Mouse (Mus musculus) MEL (cell line): ENCODE measurements around the gene Pold4. TPM values are rescaled to one million over a fixed set of nuclear protein-coding genes. Genes with fewer than 3 reads are reported as not detected.

Experiments used
- DNase-seq: peaks from one replicate; pipeline ENCODE4 v3.0.0; 2011; ENCODE audit warnings: low read depth, low spot score
- H3K27ac ChIP-seq: 2 replicates; pipeline ENCODE4 v1.5.1; 2012; ENCODE audit warnings: low read depth, mild to moderate bottlenecking, control low read depth, low read length, moderate library complexity; ENCODE audit not compliant: control insufficient read depth
- H3K27me3 ChIP-seq, 2 experiments: fragments of 150-350 bp in 1 of 2; sonication (generic) in 1 of 2; 2 replicates each; pipeline ENCODE4 v1.6.1; 2012; ENCODE audit warnings: low read length in 2 of 2, mild to moderate bottlenecking in 2 of 2, improper control_type of control experiment in 1 of 2, moderate library complexity in 1 of 2; ENCODE audit not compliant: insufficient read depth in 2 of 2, control insufficient read depth in 1 of 2
- H3K36me3 ChIP-seq, 2 experiments: 2 replicates each; pipeline ENCODE4 v1.6.1; 2012 to 2014; ENCODE audit warnings: low read length in 2 of 2, improper control_type of control experiment in 1 of 2, inconsistent platforms in 1 of 2, mild to moderate bottlenecking in 1 of 2; ENCODE audit not compliant: insufficient read depth in 2 of 2, control insufficient read depth in 1 of 2
- H3K4me1 ChIP-seq, 2 experiments: fragments of 150-350 bp in 1 of 2; sonication (generic) in 1 of 2; 2 replicates each; pipeline ENCODE4 v1.6.1; 2012; ENCODE audit warnings: low read length in 2 of 2, improper control_type of control experiment in 1 of 2, mild to moderate bottlenecking in 1 of 2; ENCODE audit not compliant: insufficient read depth in 2 of 2, control insufficient read depth in 1 of 2
- H3K4me3 ChIP-seq, 2 experiments: fragments of 150-350 bp in 1 of 2; sonication (generic) in 1 of 2; 2 replicates each; pipeline ENCODE4 v1.5.1; 2012; ENCODE audit warnings: low read depth in 2 of 2, low read length in 2 of 2, mild to moderate bottlenecking in 2 of 2, moderate library complexity in 2 of 2, control low read depth in 1 of 2, improper control_type of control experiment in 1 of 2; ENCODE audit not compliant: control insufficient read depth in 1 of 2, insufficient read depth in 1 of 2
- H3K79me2 ChIP-seq: 2 replicates; pipeline ENCODE4 v1.6.1; 2012; ENCODE audit warnings: mild to moderate bottlenecking, low read length, moderate library complexity; ENCODE audit not compliant: control insufficient read depth, poor library complexity, insufficient read depth
- H3K9ac ChIP-seq: 2 replicates; pipeline ENCODE4 v1.6.1; 2012; ENCODE audit warnings: low read depth, mild to moderate bottlenecking, control low read depth, low read length, moderate library complexity; ENCODE audit not compliant: control insufficient read depth, poor library complexity, severe bottlenecking
- H3K9me3 ChIP-seq: fragments of 150-350 bp; sonication (generic); replicated peaks from 2 replicates; pipeline ENCODE4 v1.6.1; 2012; ENCODE audit warnings: mild to moderate bottlenecking, low read length, improper control_type of control experiment, moderate library complexity; ENCODE audit not compliant: insufficient read depth
- BHLHE40 ChIP-seq: IDR thresholded peaks from 2 replicates; pipeline ENCODE4 v1.6.1; 2012; ENCODE audit warnings: low read depth, mild to moderate bottlenecking, inconsistent platforms, low read length, improper control_type of control experiment, borderline replicate concordance
- CHD1 ChIP-seq: IDR thresholded peaks from 2 replicates; pipeline ENCODE4 v1.6.1; 2012; ENCODE audit warnings: low read depth, mild to moderate bottlenecking, inconsistent platforms, low read length, improper control_type of control experiment
- CHD2 ChIP-seq: IDR thresholded peaks from 2 replicates; pipeline ENCODE4 v1.6.1; 2011; ENCODE audit warnings: low read length, improper control_type of control experiment
- CTCF ChIP-seq, 3 experiments: IDR thresholded peaks in 2 of 3; conservative IDR thresholded peaks in 1 of 3; 2 replicates each; pipeline ENCODE4 v1.5.1; 2011 to 2012; ENCODE audit warnings: low read length in 3 of 3, low read depth in 2 of 3, mild to moderate bottlenecking in 2 of 3, improper control_type of control experiment in 1 of 3, inconsistent platforms in 1 of 3, mixed read lengths in 1 of 3, moderate library complexity in 1 of 3; ENCODE audit not compliant: control insufficient read depth in 1 of 3, insufficient read depth in 1 of 3, poor library complexity in 1 of 3, severe bottlenecking in 1 of 3
- ELF1 ChIP-seq: IDR thresholded peaks from 2 replicates; pipeline ENCODE4 v1.6.1; 2014; ENCODE audit warnings: low read depth, mild to moderate bottlenecking, inconsistent platforms, low read length, improper control_type of control experiment, moderate library complexity
- EP300 ChIP-seq, 2 experiments: IDR thresholded peaks; 2 replicates each; pipeline ENCODE4 v1.6.1; 2011; ENCODE audit warnings: improper control_type of control experiment in 2 of 2, low read length in 2 of 2, low read depth in 1 of 2, mild to moderate bottlenecking in 1 of 2
- ETS1 ChIP-seq: IDR thresholded peaks from 2 replicates; pipeline ENCODE4 v1.6.1; 2012; ENCODE audit warnings: low read depth, mild to moderate bottlenecking, inconsistent platforms, low read length, improper control_type of control experiment, moderate library complexity
- GATA1 ChIP-seq: IDR thresholded peaks from 2 replicates; pipeline ENCODE4 v1.6.1; 2011; ENCODE audit warnings: low read depth, low read length, improper control_type of control experiment
- JUND ChIP-seq: IDR thresholded peaks from 2 replicates; pipeline ENCODE4 v1.6.1; 2011; ENCODE audit warnings: low read depth, mild to moderate bottlenecking, improper control_type of control experiment, low read length
- KAT2A ChIP-seq: conservative IDR thresholded peaks from 2 replicates; pipeline ENCODE4 v1.6.1; 2012; ENCODE audit warnings: low read depth, low read length, improper control_type of control experiment, inconsistent platforms
- MAFK ChIP-seq: IDR thresholded peaks from 2 replicates; pipeline ENCODE4 v1.6.1; 2011; ENCODE audit warnings: low read depth, mild to moderate bottlenecking, low read length, improper control_type of control experiment, borderline replicate concordance
- MAX ChIP-seq: IDR thresholded peaks from 2 replicates; pipeline ENCODE4 v1.6.1; 2011; ENCODE audit warnings: low read length, improper control_type of control experiment
- MAZ ChIP-seq: IDR thresholded peaks from 2 replicates; pipeline ENCODE4 v1.6.1; 2012; ENCODE audit warnings: low read depth, mild to moderate bottlenecking, inconsistent platforms, low read length, improper control_type of control experiment
- MEF2A ChIP-seq: IDR thresholded peaks from 2 replicates; pipeline ENCODE4 v1.6.1; 2014; ENCODE audit warnings: low read depth, mild to moderate bottlenecking, inconsistent platforms, low read length, improper control_type of control experiment; ENCODE audit not compliant: poor library complexity, insufficient replicate concordance, severe bottlenecking; ENCODE audit errors: extremely low read depth
- MXI1 ChIP-seq: IDR thresholded peaks from 2 replicates; pipeline ENCODE4 v1.6.1; 2011; ENCODE audit warnings: mild to moderate bottlenecking, low read depth, low read length, improper control_type of control experiment
- MYB ChIP-seq: IDR thresholded peaks from 2 replicates; pipeline ENCODE4 v1.6.1; 2011; ENCODE audit warnings: mild to moderate bottlenecking, low read depth, low read length, improper control_type of control experiment
- MYC ChIP-seq: IDR thresholded peaks from 2 replicates; pipeline ENCODE4 v1.6.1; 2011; ENCODE audit warnings: low read depth, mild to moderate bottlenecking, low read length, improper control_type of control experiment, moderate library complexity
- NELFE ChIP-seq: IDR thresholded peaks from 2 replicates; pipeline ENCODE4 v1.6.1; 2011; ENCODE audit warnings: low read depth, low read length, improper control_type of control experiment
- NRF1 ChIP-seq: IDR thresholded peaks from 2 replicates; pipeline ENCODE4 v1.6.1; 2014; ENCODE audit warnings: low read depth, mild to moderate bottlenecking, inconsistent platforms, low read length, improper control_type of control experiment, moderate library complexity; ENCODE audit not compliant: poor library complexity, insufficient read depth, severe bottlenecking
- POLR2A ChIP-seq, 2 experiments: IDR thresholded peaks; 2 replicates each; pipeline ENCODE4 v1.6.1; 2011 to 2012; ENCODE audit warnings: low read length in 2 of 2, mild to moderate bottlenecking in 2 of 2, control low read depth in 1 of 2, improper control_type of control experiment in 1 of 2, low read depth in 1 of 2, moderate library complexity in 1 of 2; ENCODE audit not compliant: control insufficient read depth in 1 of 2, insufficient read depth in 1 of 2, poor library complexity in 1 of 2
- POLR2AphosphoS2 ChIP-seq: IDR thresholded peaks from 2 replicates; pipeline ENCODE4 v1.6.1; 2011; ENCODE audit warnings: low read length, improper control_type of control experiment
- POLR2AphosphoS5 ChIP-seq: IDR thresholded peaks from 2 replicates; pipeline ENCODE4 v1.6.1; 2012; ENCODE audit warnings: low read depth, borderline replicate concordance, mild to moderate bottlenecking, inconsistent platforms, low read length, moderate library complexity, mixed read lengths
- RAD21 ChIP-seq: IDR thresholded peaks from 2 replicates; pipeline ENCODE4 v1.6.1; 2011; ENCODE audit warnings: mild to moderate bottlenecking, low read depth, low read length, improper control_type of control experiment
- RCOR1 ChIP-seq: IDR thresholded peaks from 2 replicates; pipeline ENCODE4 v1.6.1; 2012; ENCODE audit warnings: low read depth, mild to moderate bottlenecking, inconsistent platforms, low read length, improper control_type of control experiment
- SIN3A ChIP-seq: IDR thresholded peaks from 2 replicates; pipeline ENCODE4 v1.6.1; 2012; ENCODE audit warnings: low read length, improper control_type of control experiment, inconsistent platforms
- SMC3 ChIP-seq: IDR thresholded peaks from 2 replicates; pipeline ENCODE4 v1.6.1; 2011; ENCODE audit warnings: low read depth, low read length, improper control_type of control experiment
- TAL1 ChIP-seq: IDR thresholded peaks from 2 replicates; pipeline ENCODE4 v1.6.1; 2012; ENCODE audit warnings: mild to moderate bottlenecking, inconsistent platforms, low read length, moderate library complexity, mixed read lengths
- TBP ChIP-seq: IDR thresholded peaks from 2 replicates; pipeline ENCODE4 v1.8.0; 2011; ENCODE audit warnings: low read depth, low read length, improper control_type of control experiment
- TCF12 ChIP-seq: IDR thresholded peaks from 2 replicates; pipeline ENCODE4 v1.6.1; 2014; ENCODE audit warnings: low read depth, mild to moderate bottlenecking, inconsistent platforms, low read length, improper control_type of control experiment, moderate library complexity
- UBTF ChIP-seq: IDR thresholded peaks from 2 replicates; pipeline ENCODE4 v1.6.1; 2012; ENCODE audit warnings: low read depth, mild to moderate bottlenecking, inconsistent platforms, low read length, improper control_type of control experiment, moderate library complexity, borderline replicate concordance; ENCODE audit not compliant: insufficient read depth
- USF1 ChIP-seq: IDR thresholded peaks from 2 replicates; pipeline ENCODE4 v1.6.1; 2014; ENCODE audit warnings: low read depth, mild to moderate bottlenecking, inconsistent platforms, low read length, improper control_type of control experiment, moderate library complexity
- USF2 ChIP-seq, 2 experiments: IDR thresholded peaks; 2 replicates each; pipeline ENCODE4 v1.6.1; 2011 to 2012; ENCODE audit warnings: improper control_type of control experiment in 2 of 2, low read length in 2 of 2, borderline replicate concordance in 1 of 2, inconsistent platforms in 1 of 2, low read depth in 1 of 2, mild to moderate bottlenecking in 1 of 2; ENCODE audit not compliant: insufficient read depth in 1 of 2
- ZC3H11A ChIP-seq: IDR thresholded peaks from 2 replicates; pipeline ENCODE4 v1.6.1; 2012; ENCODE audit warnings: low read depth, mild to moderate bottlenecking, inconsistent platforms, low read length, improper control_type of control experiment
- ZKSCAN1 ChIP-seq: IDR thresholded peaks from 2 replicates; pipeline ENCODE4 v1.6.1; 2012; ENCODE audit warnings: low read depth, mild to moderate bottlenecking, inconsistent platforms, low read length, improper control_type of control experiment, moderate library complexity
- ZMIZ1 ChIP-seq: IDR thresholded peaks from 2 replicates; pipeline ENCODE4 v1.6.1; 2012; ENCODE audit warnings: low read depth, mild to moderate bottlenecking, inconsistent platforms, low read length, improper control_type of control experiment, moderate library complexity
- ZNF384 ChIP-seq: IDR thresholded peaks from 2 replicates; pipeline ENCODE4 v1.6.1; 2012; ENCODE audit warnings: low read depth, mild to moderate bottlenecking, inconsistent platforms, low read length, improper control_type of control experiment
- polyA plus RNA-seq, 2 experiments: library from polyadenylated mRNA; stranded (reverse) in 1 of 2; unstranded in 1 of 2; fragments of >175 nt in 1 of 2; fragments of >200 nt in 1 of 2; gene quantifications; 2 replicates each; pipeline versions ENCODE4 v1.2.1 to v1.2.4; 2012; ENCODE audit warnings: low replicate concordance in 2 of 2, low read depth in 1 of 2; ENCODE audit not compliant: insufficient read length in 2 of 2, insufficient read depth in 1 of 2, missing spikeins in 1 of 2
- total RNA-seq: library from RNA; depleted of rRNA; stranded (reverse); fragments of 300-350 nt; gene quantifications from 2 replicates; pipeline ENCODE4 v1.2.3, GENCODE M21; 2012

Gene Pold4
- total and polyA plus RNA-seq, 3 experiments = 18.5 to 40.4 TPM; not detected in 1

GRCm38 (mm10) chr19:4257216-4257896 is 25.7 kb downstream of the Pold4 start:
- H3K27ac ChIP-seq = peak overlapping the region; percentile 22; the same call in 1 of the 2 replicates
- TF ChIP-seq JUND (no peak), NRF1 (peak; percentile 92), USF2 (IDR thresholded peaks at IDR 0.05; ENCODE audit: borderline replicate concordance in 1 of 2, insufficient read depth in 1 of 2, low read depth in 1 of 2, low read length in 2 of 2) (no peak), BHLHE40 (peak; percentile 55; the same call in 1 of the 2 replicates), CHD2 (no peak), EP300 (IDR thresholded peaks at IDR 0.05; ENCODE audit: low read depth in 1 of 2, low read length in 2 of 2) (no peak), ZKSCAN1 (no peak), NELFE (peak; percentile 59), GATA1 (no peak), RAD21 (peak; percentile 100), MYC (no peak), KAT2A (peak; percentile 94), ETS1 (no peak; the same call in 1 of the 2 replicates), ELF1 (peak; percentile 81), SMC3 (peak; percentile 99), MYB (no peak), POLR2AphosphoS2 (no peak), MXI1 (peak; percentile 87), POLR2A (IDR thresholded peaks at IDR 0.05; ENCODE audit: control insufficient read depth in 1 of 2, insufficient read depth in 1 of 2, low read depth in 1 of 2, low read length in 2 of 2, poor library complexity in 1 of 2) (peak; percentile 36 to 47; a peak in 1 of 4 replicates), SIN3A (peak; percentile 96), ZNF384 (peak; percentile 68), MEF2A (no peak), RCOR1 (0 out of 2 replicates have a peak, but pooled peaks have one; percentile 21), UBTF (no peak), POLR2AphosphoS5 (no peak), TBP (peak; percentile 82), TCF12 (peak; percentile 58), ZC3H11A (peak; percentile 98), CTCF (IDR thresholded peaks at IDR 0.05 in 2 of 3, conservative IDR thresholded peaks at IDR 0.05 in 1 of 3; ENCODE audit: control insufficient read depth in 1 of 3, insufficient read depth in 1 of 3, low read depth in 2 of 3, low read length in 3 of 3, poor library complexity in 1 of 3, severe bottlenecking in 1 of 3) (peak; percentile 74 to 100 (median 91)), TAL1 (no peak), ZMIZ1 (no peak), MAZ (0 out of 2 replicates have a peak, but pooled peaks have one; percentile 49), CHD1 (no peak), USF1 (0 out of 2 replicates have a peak, but pooled peaks have one; percentile 5), MAX (0 out of 2 replicates have a peak, but pooled peaks have one; percentile 21), MAFK (no peak)

More at GRCm38 (mm10) chr19:4257216-4257896, 25.7 kb downstream of the Pold4 start:
- H3K4me3 ChIP-seq = peak overlapping the region; percentile 71 to 80
- H3K4me1 ChIP-seq = peaks cover 2 to 4% of the 10 kb centered on the region in 2 experiments; a peak in 3 of 4 replicates
- peak overlapping the region; percentile 83 for H3K9ac ChIP-seq
- peak; percentile 96 for DNase-seq
- H3K27me3 ChIP-seq = no peaks in the 10 kb centered on the region
- H3K36me3 ChIP-seq = peaks cover 0 to 3% of the 10 kb centered on the region in 2 experiments; a peak in 1 of 4 replicates
- H3K79me2 ChIP-seq = peaks cover 3% of the 10 kb centered on the region; the same call in 1 of the 2 replicates
- H3K9me3 ChIP-seq = no peaks in the 10 kb centered on the region
